Mouse (Mus musculus): ENCODE measurements at regions not wholly inside any gene's neighbourhood (a gene's known extent, or its start where the extent isn't known, plus 50 kb on each side); places are given as distances from the start of the nearest gene placed in this dataset.

DNA sequence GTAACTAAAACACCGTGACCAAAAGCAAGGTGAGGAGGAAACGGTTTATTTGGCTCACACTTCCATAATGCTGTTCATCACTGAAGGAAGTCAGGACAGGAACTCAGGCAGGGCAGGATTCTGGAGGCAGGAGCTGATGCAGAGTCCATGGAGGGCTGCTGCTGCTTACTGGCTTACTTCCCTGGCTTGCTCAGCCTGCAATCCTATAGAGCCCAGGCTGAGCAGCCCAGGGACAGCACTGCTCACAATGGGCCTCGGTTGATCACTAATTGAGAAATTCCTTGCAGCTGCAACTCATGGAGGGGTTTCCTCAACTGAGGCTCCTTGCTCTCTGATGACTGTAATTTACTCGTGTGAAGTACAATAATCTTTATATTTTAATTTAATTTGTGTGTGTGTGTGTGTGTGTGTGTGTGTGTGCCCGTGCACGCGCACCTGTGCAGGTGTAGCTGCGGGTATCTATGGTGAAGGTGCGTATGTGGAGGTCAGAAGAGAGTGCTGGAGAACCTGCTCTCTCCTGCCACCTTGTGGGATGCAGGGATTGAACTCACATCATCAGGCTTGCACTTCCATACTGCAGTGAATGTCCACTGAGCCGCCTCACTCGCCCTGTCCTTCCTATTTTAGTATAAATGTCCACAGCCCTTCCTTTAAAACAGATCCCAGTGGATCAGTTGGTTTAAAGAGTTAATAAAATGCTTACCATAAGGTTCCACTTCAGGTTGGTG lies 886.6 kb upstream of the Car8 start:
- H3K4me2 ChIP-seq, result no peak overlapping the region
- H3K27ac ChIP-seq (replicated peaks), result no peak overlapping the region
- peak; percentile 63; the same call in 1 of the 2 replicates for ATAC-seq (ENCODE audit: low FRiP score, low read depth)
- no peaks in the 10 kb centered on the region for H3K9me3 ChIP-seq
- no peaks in the 10 kb centered on the region for H3K36me3 ChIP-seq
- WGBS, result 42% methylated on average over 11 of the region's 11 CpGs
- no peak overlapping the region for H3K4me3 ChIP-seq
- no peaks in the 10 kb centered on the region for H3K4me1 ChIP-seq (replicated peaks)
- no peaks in the 10 kb centered on the region for H3K27me3 ChIP-seq
- H3K9ac ChIP-seq, result no peak overlapping the region

DNA sequence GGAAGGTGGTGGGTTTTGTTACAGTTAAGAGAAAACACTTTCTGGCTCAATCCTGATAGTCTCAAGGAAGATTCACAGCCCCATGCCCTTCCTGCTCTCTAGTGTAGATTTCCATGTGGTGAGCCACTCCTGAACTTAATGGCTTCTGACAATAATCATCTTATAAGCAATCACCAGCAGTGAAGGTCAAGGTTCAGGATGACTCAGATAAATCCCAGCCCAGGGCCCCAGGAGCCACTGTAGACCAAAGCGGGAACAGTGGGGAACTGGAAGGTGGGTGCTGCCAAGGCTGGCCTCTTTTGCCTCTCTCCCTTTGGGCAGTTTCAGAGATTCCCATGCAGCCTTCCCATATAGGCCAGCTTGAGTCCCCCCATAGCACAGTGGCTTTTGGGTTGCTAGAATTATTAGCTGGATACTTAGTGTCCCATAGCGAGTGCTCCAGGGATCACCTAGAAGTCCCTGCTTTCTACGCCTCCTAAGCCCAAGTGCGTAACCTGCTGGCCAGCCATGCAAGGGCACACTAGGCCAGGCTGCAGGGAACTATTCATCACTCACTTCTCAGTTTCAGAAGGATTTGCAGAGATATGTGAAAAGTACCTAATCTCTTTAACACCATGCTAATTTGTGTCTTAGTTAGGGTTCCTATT lies 885.9 kb upstream of the Car8 start:
- H3K27ac ChIP-seq (replicated peaks), result no peak overlapping the region
- no peak overlapping the region for H3K4me2 ChIP-seq
- H3K9ac ChIP-seq, result no peak overlapping the region
- 95% methylated on average over 4 of the region's 4 CpGs for WGBS
- H3K4me1 ChIP-seq (replicated peaks), result no peaks in the 10 kb centered on the region
- no peaks in the 10 kb centered on the region for H3K9me3 ChIP-seq
- ATAC-seq (ENCODE audit: low FRiP score, low read depth), result no peak
- H3K4me3 ChIP-seq, result no peak overlapping the region
- no peaks in the 10 kb centered on the region for H3K27me3 ChIP-seq
- no peaks in the 10 kb centered on the region for H3K36me3 ChIP-seq

DNA sequence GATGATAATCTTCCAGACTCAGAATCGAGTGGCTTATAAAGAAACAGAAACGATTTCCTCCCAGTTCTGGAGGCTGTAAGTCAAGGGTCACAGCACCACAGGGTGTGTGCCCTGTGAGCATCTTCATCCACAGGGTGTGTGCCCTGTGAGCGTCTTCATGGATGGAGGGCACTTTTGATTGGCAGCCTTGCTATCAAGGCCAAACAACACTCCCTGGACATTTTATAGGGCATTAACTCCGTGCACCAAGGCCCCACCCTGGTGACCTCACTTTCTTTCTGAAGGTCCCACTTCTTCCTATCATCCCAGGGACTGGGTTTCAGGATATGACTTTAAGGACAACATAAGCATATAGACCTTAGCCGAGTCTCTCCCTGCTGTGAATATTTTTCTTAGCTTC lies 885.3 kb upstream of the Car8 start:
- H3K9me3 ChIP-seq, result no peaks in the 10 kb centered on the region
- H3K4me1 ChIP-seq (replicated peaks), result no peaks in the 10 kb centered on the region
- H3K9ac ChIP-seq, result no peak overlapping the region
- 61% methylated on average over 5 of the region's 5 CpGs for WGBS
- no peaks in the 10 kb centered on the region for H3K27me3 ChIP-seq
- no peak overlapping the region for H3K4me2 ChIP-seq
- no peak overlapping the region for H3K27ac ChIP-seq (replicated peaks)
- no peak for ATAC-seq (ENCODE audit: low FRiP score, low read depth)
- no peak overlapping the region for H3K4me3 ChIP-seq
- no peaks in the 10 kb centered on the region for H3K36me3 ChIP-seq

DNA sequence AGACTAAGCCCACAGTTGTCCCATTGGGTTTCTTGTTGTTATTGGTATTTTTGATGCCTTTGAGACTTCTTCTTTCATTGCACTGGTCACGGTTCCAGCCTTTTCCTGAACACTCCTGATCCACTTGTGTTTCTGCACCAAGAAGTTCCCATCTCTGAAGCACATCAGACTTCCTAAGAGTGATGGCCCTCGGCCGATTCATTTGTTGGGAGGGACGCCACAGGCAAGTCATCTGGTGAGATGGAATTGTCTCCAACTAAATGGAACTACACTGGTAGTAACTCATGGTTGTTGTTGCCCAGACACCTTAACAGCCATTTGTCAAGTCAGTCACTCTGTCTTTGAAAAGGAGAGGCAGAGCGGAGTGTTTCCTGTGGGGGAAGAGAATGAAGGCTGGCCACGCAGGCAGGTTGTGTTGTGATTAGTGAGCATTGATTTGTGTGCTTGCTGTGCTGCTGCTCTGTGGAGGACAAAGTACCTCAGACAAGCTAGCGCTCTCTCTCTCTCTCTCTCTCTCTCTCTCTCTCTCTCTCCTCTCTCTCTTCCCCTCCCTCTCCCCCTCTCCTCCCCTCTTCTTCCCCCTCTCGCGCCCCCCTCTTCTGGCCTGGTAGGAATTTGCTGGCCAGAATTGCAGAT lies 884.7 kb upstream of the Car8 start:
- Histone ChIP-seq H3K4me2 (no peak overlapping the region), H3K27ac (replicated peaks) (no peak overlapping the region), H3K9me3 (no peaks in the 10 kb centered on the region), H3K4me3 (no peak overlapping the region), H3K9ac (no peak overlapping the region), H3K36me3 (no peaks in the 10 kb centered on the region), H3K27me3 (no peaks in the 10 kb centered on the region), H3K4me1 (replicated peaks) (no peaks in the 10 kb centered on the region)
- no peak for ATAC-seq (ENCODE audit: low FRiP score, low read depth)
- 55% methylated on average over 9 of the region's 9 CpGs for WGBS

DNA sequence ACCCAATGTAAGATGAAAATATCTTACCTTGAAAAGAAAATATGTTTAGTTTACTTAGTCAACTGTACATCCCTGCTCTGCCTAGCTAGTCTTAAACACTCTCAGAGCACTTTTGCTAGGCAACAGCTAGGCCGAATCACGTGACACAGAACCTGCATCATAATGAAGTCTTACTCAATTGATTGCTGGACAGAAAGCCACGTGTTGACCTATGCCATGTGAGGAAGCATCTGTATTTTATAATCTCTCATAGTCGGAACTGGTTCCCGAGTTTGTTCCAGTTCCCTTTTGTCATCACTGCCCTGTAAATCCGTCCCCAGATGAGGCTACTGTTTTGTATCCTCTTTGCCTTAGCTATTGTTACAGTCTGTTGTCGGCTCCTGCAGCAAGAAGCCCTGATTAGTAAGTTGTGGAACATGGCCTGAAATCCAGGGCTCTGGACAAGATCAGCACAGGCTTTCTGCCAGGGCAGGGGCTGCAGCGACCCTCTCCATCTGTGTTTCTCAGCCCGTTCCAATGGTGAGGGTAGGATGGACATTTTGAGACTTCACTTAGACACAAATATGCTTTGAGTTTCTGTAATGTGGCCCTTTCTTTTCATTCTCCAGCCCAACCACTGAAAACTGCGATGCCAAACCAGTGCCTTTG lies 883.9 kb upstream of the Car8 start:
- WGBS, result 76% methylated on average over 10 of the region's 10 CpGs

DNA sequence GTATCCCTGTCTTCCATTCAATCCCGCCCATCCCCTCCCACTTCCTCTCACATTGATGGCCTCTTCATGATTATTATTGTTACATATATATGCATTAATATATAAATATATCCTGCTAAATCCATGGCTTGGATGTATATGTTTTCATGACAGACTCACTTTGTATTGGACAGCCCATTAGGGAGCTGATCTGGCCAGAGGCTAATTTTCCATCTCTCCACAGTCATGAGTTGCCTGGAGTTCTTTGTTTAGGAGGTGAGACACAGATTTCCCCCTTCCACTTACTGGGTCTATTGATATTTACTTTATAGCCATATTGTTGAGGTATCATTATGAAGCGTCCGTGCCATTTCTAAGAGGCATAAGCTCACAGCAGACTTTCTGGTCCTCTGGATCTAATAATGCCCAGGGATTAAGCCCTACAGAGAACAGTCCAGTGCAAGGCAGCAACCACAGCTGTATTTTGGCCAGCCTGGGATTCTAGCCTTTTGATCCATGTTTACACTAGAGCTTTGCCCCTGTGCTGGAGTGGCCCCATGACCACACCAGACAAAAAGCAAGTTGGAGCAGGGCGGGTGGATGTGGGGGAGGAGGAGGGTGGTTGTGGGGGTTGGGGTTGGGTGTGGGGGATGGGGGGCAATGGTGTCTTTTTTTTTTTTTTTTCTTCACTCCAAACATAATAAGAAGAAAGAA lies 878.3 kb upstream of the Car8 start:
- Histone ChIP-seq H3K4me3 (no peak overlapping the region), H3K4me2 (no peak overlapping the region), H3K9me3 (no peaks in the 10 kb centered on the region), H3K36me3 (no peaks in the 10 kb centered on the region), H3K4me1 (replicated peaks) (no peaks in the 10 kb centered on the region), H3K27me3 (no peaks in the 10 kb centered on the region), H3K27ac (replicated peaks) (no peak overlapping the region), H3K9ac (no peak overlapping the region)
- ATAC-seq (ENCODE audit: low FRiP score, low read depth), result no peak
- WGBS, result 67% methylated on average over 4 of the region's 4 CpGs

More for the DNA sequence above, 883.9 kb upstream of the Car8 start:
- no peak for ATAC-seq (ENCODE audit: low FRiP score, low read depth)
- Histone ChIP-seq H3K4me3 (no peak overlapping the region), H3K4me1 (replicated peaks) (no peaks in the 10 kb centered on the region), H3K4me2 (no peak overlapping the region), H3K36me3 (no peaks in the 10 kb centered on the region), H3K9me3 (no peaks in the 10 kb centered on the region), H3K27ac (replicated peaks) (no peak overlapping the region), H3K27me3 (no peaks in the 10 kb centered on the region), H3K9ac (no peak overlapping the region)

DNA sequence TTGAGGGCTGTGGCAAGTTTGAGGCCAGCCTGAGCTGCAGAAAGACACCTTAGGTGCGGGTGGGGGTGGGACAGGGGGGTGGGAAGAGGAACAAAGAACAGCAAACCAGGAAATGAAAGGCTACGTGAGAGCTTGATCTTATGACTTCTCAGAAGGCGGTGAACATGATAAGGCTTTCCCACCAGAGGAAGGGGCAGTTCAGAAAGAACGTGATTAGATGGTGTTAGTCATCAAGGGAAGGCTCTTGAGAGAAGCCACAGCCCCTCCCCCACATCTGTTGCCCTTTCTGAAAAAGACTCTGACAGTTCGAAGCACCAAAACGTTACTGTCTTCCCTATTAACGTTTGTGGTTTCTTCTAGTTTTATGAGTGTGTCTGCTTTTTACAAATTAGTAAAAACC lies 877.0 kb upstream of the Car8 start:
- Histone ChIP-seq H3K27ac (replicated peaks) (no peak overlapping the region), H3K4me2 (no peak overlapping the region), H3K9ac (no peak overlapping the region), H3K9me3 (no peaks in the 10 kb centered on the region), H3K27me3 (no peaks in the 10 kb centered on the region), H3K36me3 (no peaks in the 10 kb centered on the region), H3K4me1 (replicated peaks) (no peaks in the 10 kb centered on the region), H3K4me3 (no peak overlapping the region)
- no peak for ATAC-seq (ENCODE audit: low FRiP score, low read depth)
- WGBS, result 46% methylated on average over 7 of the region's 7 CpGs

DNA sequence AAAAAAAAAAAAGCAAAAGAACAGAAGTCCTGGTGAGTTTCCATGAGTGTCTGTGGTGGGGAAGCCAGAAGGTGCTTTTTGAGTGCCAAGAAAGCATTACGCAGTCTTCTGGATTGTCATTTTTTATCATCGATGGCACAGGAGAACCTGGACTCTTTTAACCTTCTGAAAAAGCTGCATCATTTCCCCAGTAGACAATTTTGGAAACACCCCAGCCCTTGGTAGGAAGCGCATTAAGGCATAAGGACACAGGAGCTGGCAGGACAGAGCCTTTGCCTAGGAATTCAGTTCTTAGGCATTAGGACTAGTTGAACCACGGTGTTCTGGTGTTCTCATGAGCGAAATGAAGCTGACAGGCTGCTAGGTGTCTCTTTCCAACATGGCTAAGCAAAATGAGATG lies 875.1 kb upstream of the Car8 start:
- WGBS, result 90% methylated on average over 5 of the region's 5 CpGs

DNA sequence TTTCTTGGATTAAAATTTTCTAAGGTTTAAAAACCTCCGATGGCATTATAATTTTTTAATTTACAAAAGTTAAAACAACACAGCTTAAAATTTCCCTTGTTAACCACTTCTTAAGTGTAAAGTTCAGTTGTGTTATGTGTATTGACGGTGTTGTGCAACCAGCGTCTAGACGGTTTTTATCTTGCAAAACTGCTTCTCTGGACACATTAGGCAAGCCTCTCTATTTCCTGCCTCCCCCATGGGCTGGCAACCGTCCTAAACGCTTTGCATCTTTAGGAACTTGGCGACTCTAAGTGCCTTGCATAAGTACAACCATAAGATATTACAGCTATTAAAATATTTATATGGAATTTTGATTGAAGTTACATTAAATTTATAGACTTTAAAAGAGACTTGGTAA lies 871.5 kb upstream of the Car8 start:
- Histone ChIP-seq H3K9me3 (no peaks in the 10 kb centered on the region), H3K4me3 (no peak overlapping the region), H3K9ac (no peak overlapping the region), H3K27me3 (no peaks in the 10 kb centered on the region), H3K4me2 (no peak overlapping the region), H3K36me3 (no peaks in the 10 kb centered on the region), H3K4me1 (replicated peaks) (no peaks in the 10 kb centered on the region), H3K27ac (replicated peaks) (no peak overlapping the region)
- WGBS, result 85% methylated on average over 7 of the region's 7 CpGs
- ATAC-seq (ENCODE audit: low FRiP score, low read depth), result no peak

More for the DNA sequence above, 875.1 kb upstream of the Car8 start:
- Histone ChIP-seq H3K27me3 (no peaks in the 10 kb centered on the region), H3K36me3 (no peaks in the 10 kb centered on the region), H3K27ac (replicated peaks) (no peak overlapping the region), H3K9me3 (no peaks in the 10 kb centered on the region), H3K9ac (no peak overlapping the region), H3K4me1 (replicated peaks) (no peaks in the 10 kb centered on the region), H3K4me2 (no peak overlapping the region), H3K4me3 (no peak overlapping the region)
- no peak for ATAC-seq (ENCODE audit: low FRiP score, low read depth)

DNA sequence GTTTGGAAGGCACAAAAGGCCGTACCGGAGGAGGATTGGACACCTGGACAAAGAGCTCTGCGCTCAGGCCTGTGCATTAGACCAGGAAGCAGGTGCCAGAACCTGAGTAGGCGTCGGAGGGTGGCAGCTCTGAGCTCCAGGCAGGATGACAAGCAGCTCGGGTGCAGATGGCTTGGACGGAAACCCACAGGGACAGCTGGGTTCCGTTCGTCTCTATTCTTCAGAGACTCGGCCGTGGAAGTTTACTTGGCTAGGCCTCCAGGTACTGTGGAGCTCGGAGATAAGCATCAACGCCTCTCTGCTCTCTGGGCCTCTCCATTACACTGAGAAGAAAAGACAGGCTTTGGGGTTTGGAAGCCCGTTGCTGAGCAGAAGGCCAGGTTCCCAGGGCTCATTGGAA lies 868.5 kb upstream of the Car8 start:
- Histone ChIP-seq H3K4me2 (no peak overlapping the region), H3K27ac (replicated peaks) (no peak overlapping the region), H3K9me3 (no peaks in the 10 kb centered on the region), H3K27me3 (no peaks in the 10 kb centered on the region), H3K4me3 (no peak overlapping the region), H3K4me1 (replicated peaks) (no peaks in the 10 kb centered on the region; the same call in 1 of the 2 replicates), H3K36me3 (no peaks in the 10 kb centered on the region), H3K9ac (no peak overlapping the region)
- WGBS, result 81% methylated on average over 14 of the region's 14 CpGs
- no peak for ATAC-seq (ENCODE audit: low FRiP score, low read depth)

DNA sequence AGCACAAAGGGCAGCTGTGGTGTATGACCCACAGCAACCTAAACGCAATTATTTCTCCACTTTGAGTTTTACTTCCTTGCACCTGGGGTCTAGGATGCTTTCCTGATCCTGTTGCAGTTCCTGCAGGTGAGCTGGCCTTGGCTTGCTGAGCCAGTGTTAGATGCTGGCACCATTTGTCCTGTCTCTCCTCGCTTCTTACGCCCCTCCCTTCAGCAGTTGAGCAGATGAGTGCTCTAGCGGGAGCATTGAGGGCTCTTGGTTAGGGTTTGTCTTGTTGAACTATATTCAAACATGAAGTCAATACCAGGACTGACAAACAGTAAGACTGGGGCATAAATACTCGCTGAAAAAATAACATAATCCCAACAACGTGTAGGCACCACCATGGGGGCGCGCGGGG lies 867.9 kb upstream of the Car8 start:
- Histone ChIP-seq H3K27ac (replicated peaks) (no peak overlapping the region), H3K27me3 (no peaks in the 10 kb centered on the region), H3K9me3 (no peaks in the 10 kb centered on the region), H3K4me3 (no peak overlapping the region), H3K4me1 (replicated peaks) (no peaks in the 10 kb centered on the region; the same call in 1 of the 2 replicates), H3K9ac (no peak overlapping the region), H3K36me3 (no peaks in the 10 kb centered on the region), H3K4me2 (no peak overlapping the region)
- no peak for ATAC-seq (ENCODE audit: low FRiP score, low read depth)
- WGBS, result 86% methylated on average over 9 of the region's 9 CpGs

DNA sequence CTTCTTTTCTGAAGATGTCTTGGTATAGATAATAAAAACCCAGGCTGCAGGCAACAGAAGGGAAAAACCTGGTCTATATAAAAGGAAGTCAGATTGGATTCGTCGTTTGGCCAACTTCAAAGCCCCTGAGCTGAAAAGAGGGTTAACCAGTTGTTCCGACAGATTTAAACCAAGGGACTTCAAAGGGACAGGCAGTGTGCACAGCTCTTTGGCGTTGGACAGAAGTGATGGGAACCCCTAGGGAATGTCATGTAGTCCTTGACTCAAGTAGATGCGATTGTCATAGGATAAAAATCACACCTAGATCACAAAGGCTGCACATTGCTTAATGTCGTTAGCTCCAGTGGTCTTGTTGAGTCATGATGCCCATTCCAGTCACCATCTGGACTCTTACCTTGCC lies 865.8 kb upstream of the Car8 start:
- Histone ChIP-seq H3K4me1 (replicated peaks) (no peaks in the 10 kb centered on the region; the same call in 1 of the 2 replicates), H3K9ac (no peak overlapping the region), H3K27me3 (no peaks in the 10 kb centered on the region), H3K36me3 (no peaks in the 10 kb centered on the region), H3K27ac (replicated peaks) (no peak overlapping the region), H3K9me3 (no peaks in the 10 kb centered on the region), H3K4me3 (no peak overlapping the region), H3K4me2 (no peak overlapping the region)
- no peak for ATAC-seq (ENCODE audit: low FRiP score, low read depth)
- 55% methylated on average over 6 of the region's 6 CpGs for WGBS

Measured in hindbrain, embryonic 15.5 days (tissue).